Mouse (Mus musculus): ENCODE results near the gene Aacs.

Aacs gene

GRCm38 (mm10) chr5:125533225-125533900 is 57.7 kb downstream of the Aacs start:
- no peak for DNase-seq (ENCODE audit: extremely low spot score, low spot score)

GRCm38 (mm10) chr5:125534168-125534610 is 58.6 kb downstream of the Aacs start:
- peak; percentile 37 for DNase-seq (ENCODE audit: extremely low spot score, low spot score)

GRCm38 (mm10) chr5:125534611-125535324 is 59.2 kb downstream of the Aacs start:
- DNase-seq (ENCODE audit: extremely low spot score, low spot score), result peak; percentile 56

GRCm38 (mm10) chr5:125545090-125545489 is 69.5 kb downstream of the Aacs start:
- DNase-seq (ENCODE audit: extremely low spot score, low spot score), result no peak

- DNase-seq (ENCODE audit: extremely low spot score, low spot score), result no peak
These were observed 70.7 kb downstream of the Aacs start for GRCm38 (mm10) chr5:125546293-125546692.

GRCm38 (mm10) chr5:125549750-125550489 is 74.3 kb downstream of the Aacs start:
- DNase-seq (ENCODE audit: extremely low spot score, low spot score), result no peak

GRCm38 (mm10) chr5:125555732-125556131 is 80.1 kb downstream of the Aacs start:
- DNase-seq (ENCODE audit: extremely low spot score, low spot score), result no peak

GRCm38 (mm10) chr5:125563492-125563891 is 87.9 kb downstream of the Aacs start:
- no peak for DNase-seq (ENCODE audit: extremely low spot score, low spot score)

- no peak for DNase-seq (ENCODE audit: extremely low spot score, low spot score)
These were observed 90.1 kb downstream of the Aacs start for GRCm38 (mm10) chr5:125565725-125566124.
